Mouse (Mus musculus) frontal cortex, postnatal 10 days (tissue): ENCODE measurements at regions not wholly inside any gene's neighbourhood (a gene's known extent, or its start where the extent isn't known, plus 50 kb on each side); places are given as distances from the start of the nearest gene placed in this dataset.

Source experiments
- DNase-seq, 2 experiments: peaks; one replicate each; pipeline ENCODE4 v3.0.0; 2022; ENCODE audit warnings: low spot score in 2 of 2, mixed read lengths in 1 of 2

- DNase-seq, result no peak
Observed at GRCm38 (mm10) chr17:83963561-83963960, 115.8 kb upstream of the Haao start.

DNA sequence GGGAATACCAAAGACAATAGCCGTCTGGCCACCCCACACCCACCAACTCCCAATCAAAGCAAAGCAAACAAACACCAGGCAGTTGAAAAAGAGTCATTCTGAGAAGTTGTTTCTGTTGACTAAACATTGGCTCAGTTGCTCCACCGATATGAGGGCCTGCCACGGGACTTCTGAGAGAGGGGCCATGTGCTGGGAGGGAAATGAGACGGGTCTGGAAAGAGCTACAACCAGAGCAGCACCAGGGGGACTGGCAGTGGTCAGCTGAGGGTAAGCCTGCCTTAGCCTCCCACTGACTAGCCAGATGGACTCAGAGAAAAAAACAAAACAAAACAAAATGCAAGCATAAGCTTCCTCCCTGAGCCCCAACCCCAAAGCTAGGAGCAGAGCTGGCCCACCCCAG lies 115.1 kb upstream of the Haao start:
- no peak for DNase-seq

DNA sequence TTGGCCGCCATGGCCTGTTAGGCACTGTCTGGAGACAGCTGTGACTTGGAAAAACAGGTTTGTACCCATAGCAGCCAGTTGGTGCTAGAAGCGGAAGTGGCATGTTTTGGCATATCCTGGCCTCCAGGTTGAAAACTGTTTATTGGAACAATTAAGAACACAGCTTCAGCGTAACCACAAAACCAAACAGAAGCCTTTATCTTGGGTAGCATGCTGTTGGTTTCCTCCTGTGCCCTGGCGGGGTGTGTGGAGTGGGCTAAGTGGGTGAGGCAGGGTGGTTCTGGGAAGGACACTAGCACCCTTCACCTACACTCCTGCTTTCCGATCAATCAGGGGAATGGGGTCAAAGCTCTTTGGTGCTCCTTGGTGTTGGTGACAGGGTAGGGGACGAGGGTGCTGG lies 114.4 kb upstream of the Haao start:
- no peak for DNase-seq

DNA sequence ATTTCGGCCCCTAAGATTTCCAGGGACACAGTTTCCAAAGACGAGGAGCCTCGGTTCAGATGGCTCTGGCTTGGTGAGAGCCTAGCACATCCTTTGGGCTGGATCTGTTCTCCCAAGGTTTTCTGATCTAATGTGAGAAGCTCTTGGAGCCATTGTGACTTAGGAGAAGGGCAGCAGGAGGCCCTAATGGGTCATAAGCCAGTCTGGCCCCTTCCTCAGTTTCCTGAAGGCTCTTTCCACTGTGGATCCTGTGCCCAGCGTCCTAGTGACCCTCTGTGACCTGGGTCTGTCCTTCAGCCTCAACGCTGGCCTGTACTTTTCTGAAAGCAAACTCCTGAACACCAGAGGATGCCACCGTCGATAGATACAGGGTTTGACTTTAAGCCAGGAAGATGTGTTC lies 113.1 kb upstream of the Haao start:
- DNase-seq, result no peak

GRCm38 (mm10) chr17:83960158-83960557 lies 112.4 kb upstream of the Haao start:
- no peak for DNase-seq

DNA sequence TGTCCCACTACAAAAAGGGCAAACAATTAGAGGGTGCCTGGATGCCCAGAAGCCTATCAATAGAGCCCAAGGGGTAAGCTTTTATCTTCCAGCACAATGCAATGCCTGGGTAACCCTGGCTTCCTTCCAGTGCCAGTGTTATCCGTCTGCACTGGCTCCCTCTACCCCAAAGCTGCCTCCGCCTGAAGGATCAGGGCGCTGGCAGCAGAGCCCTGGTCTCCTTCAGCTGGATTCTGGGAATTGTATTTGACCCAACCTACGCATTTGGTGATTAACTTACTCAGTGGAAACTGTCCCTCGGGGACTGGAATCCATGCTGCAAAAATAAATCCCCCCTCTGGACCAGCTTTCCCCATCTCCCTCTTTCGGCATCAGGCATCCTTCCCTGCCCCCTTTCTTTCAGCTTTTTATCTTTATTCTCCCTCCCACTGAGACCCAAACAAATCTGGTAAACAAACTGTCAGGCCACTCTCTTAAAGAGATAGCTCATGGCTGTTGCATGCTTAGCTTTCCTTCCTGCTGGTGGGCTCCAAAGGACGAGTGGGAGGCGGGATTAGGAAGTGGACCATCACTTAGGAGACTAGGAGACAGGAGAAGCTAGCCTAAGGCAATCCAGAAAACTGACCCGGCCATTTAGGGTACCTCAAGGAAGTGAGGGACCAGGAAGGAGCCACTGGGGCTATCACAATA lies 111.5 kb upstream of the Haao start:
- no peak for DNase-seq

DNA sequence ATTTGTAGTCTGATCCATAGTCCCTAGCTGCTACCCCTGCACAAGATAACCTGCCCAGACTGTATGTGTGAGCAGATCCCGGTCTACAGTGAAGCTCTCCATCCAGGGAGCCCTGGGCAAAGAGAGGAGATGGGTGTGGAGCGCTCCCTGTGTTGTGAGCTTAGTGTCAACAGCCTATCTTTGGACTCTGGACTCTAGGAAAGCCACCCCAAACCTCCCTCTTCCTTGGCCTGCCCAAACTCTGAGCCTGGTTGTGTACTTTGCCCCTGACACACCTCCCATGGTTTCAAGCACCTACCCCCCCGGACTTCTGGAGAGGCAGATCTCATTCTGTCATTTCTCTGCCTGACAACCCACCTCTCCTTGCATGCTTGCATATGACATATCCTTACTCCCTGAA lies 110.9 kb upstream of the Haao start:
- no peak for DNase-seq

- no peak for DNase-seq
Observed at GRCm38 (mm10) chr17:83957661-83958540, 110.1 kb upstream of the Haao start.

GRCm38 (mm10) chr17:83956821-83957565 lies 109.2 kb upstream of the Haao start:
- no peak for DNase-seq

DNA sequence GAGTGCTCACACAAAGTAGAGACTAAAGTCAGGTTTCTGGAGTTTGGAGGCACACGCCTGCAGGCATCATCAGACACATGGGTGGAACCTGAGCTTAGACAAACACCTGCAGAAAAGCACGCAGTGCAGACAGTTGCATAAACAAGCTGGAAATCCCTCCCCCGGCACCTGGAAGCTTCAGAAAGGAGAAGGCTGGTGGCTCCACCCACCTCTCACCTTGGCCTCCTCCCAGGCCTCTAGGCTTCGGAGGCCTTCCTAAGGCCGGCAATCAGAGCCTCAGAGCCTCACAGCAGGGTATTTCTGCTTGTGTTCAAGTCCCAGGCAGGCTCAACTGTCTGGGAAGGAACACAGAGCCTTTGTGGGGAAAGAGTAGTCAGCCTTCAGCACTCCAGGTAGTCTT lies 108.2 kb upstream of the Haao start:
- DNase-seq, result no peak

GRCm38 (mm10) chr17:83955058-83955697 lies 107.4 kb upstream of the Haao start:
- DNase-seq, result no peak

DNA sequence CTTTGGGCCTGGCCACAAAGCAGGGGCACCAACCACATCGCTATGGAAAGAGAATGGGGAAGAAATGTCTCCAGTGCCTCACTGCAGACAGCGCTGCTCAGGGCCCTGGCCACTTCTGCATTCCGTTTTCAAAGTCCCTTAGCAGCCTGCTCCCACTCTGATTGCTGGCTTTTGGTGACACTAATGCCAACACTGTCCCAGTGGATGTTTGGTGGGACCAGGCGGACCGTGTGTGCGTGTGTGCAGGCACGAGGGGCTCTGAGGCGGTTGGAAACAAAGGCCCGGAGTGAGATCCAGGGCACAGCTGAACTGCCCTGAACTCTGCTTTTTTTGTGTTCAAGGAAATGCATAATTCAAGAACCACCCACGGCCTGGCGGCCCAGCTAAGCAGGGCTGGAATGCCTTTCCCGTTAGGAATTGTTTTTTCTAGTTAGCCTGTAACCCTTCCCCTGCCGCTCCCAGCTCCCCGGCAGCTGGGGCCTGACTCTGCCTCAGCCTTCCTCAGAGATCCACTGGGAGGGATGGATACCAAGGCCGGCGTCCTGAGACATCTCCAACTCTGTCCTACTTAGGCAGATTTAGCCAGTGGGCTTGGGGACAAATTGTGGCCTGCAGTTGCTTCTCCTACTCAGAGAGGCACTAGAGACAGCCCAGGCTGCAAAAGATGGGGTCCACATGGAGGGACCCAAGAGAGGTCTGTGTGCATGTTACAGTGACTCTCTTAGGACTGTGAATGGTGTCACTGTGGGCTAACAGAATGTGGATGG lies 106.7 kb upstream of the Haao start:
- DNase-seq, result peak; percentile 58 to 63

- DNase-seq, result no peak
Observed at GRCm38 (mm10) chr17:83953656-83954055, 105.9 kb upstream of the Haao start.

- no peak for DNase-seq
Observed at GRCm38 (mm10) chr17:83946718-83947117, 99.0 kb upstream of the Haao start.

- DNase-seq, result no peak
Observed at GRCm38 (mm10) chr17:83939344-83939743, 91.6 kb upstream of the Haao start.

- DNase-seq, result peak; percentile 53 to 60
Observed at GRCm38 (mm10) chr17:83938671-83939244, 91.0 kb upstream of the Haao start.

- peak; percentile 45 to 68 for DNase-seq
Observed at GRCm38 (mm10) chr17:83937576-83937975, 89.8 kb upstream of the Haao start.

GRCm38 (mm10) chr17:83936677-83937076 lies 88.9 kb upstream of the Haao start:
- DNase-seq, result no peak

- no peak for DNase-seq
Observed at GRCm38 (mm10) chr17:83935969-83936368, 88.2 kb upstream of the Haao start.

- DNase-seq, result no peak
Observed at GRCm38 (mm10) chr17:83935232-83935631, 87.5 kb upstream of the Haao start.

GRCm38 (mm10) chr17:83933743-83934142 lies 86.0 kb upstream of the Haao start:
- DNase-seq, result no peak
